19 mouse cellular contexts compared by ENCODE assay signal in genomic region chr12:96670448-96670847, GRCm38 (mm10).
DNase-seq lines count a peak whose midpoint lies in the region; ATAC-seq and TF ChIP-seq lines count a peak whose summit lies in the region.
"Had no signal": no experiment of that assay in that cellular context is flagged by ENCODE, and none has a peak within 500 bp of the region (broad histone marks: within the 10 kb centered on the region; RNA-seq: fewer than 3 reads in every experiment).

No protein-coding gene starts in this region.

- H3K9me3 ChIP-seq in limb, embryonic 13.5 days = no peaks in the 10 kb centered on the region
- no peaks in the 10 kb centered on the region for H3K9me3 ChIP-seq in limb, embryonic 10.5 days (replicated peaks)
- H3K9me3 ChIP-seq in limb, embryonic 14.5 days (ENCODE audit: control insufficient read depth, low read length) = no peaks in the 10 kb centered on the region
- H3K9me3 ChIP-seq: G1E had no signal

- no peak for DNase-seq in limb, embryonic 10.5 days (ENCODE audit: low spot score)
- peak; percentile 16 for DNase-seq in limb, embryonic 14.5 days (ENCODE audit: low spot score)
- DNase-seq: adrenal gland, adult 2 months; adrenal gland, adult 8-10 months; adrenal gland, postnatal 10 days; adrenal gland, postnatal 14 days; adrenal gland, postnatal 25 days; adrenal gland, postnatal 36 days; B cell, adult 2 months; cerebellum, adult 11 months; cerebellum, adult 11-12 months; cerebellum, adult 18-20 months; cerebellum, adult 2 months had no signal

- H3K9ac ChIP-seq in limb, embryonic 13.5 days = no peak overlapping the region
- no peak overlapping the region for H3K9ac ChIP-seq in limb, embryonic 14.5 days (ENCODE audit: low read depth, low read length, severe bottlenecking)

- peak; percentile 81; the same call in 1 of the 2 replicates for ATAC-seq in limb, embryonic 13.5 days (ENCODE audit: low FRiP score, low read depth)
- peak; percentile 81; the same call in 1 of the 2 replicates for ATAC-seq in limb, embryonic 14.5 days (ENCODE audit: low FRiP score, low read depth)
- no peak for ATAC-seq in CD4-positive, CD25-positive, alpha-beta regulatory T cell, adult 4 months
- ATAC-seq: activated CD4-positive, CD25-positive, alpha-beta regulatory T cell, adult 4 months; Patski had no signal

- no peak overlapping the region for H3K4me3 ChIP-seq in limb, embryonic 13.5 days
- no peak overlapping the region for H3K4me3 ChIP-seq in limb, embryonic 10.5 days
- no peak overlapping the region for H3K4me3 ChIP-seq in limb, embryonic 14.5 days (replicated peaks; ENCODE audit: low read length)

- TF ChIP-seq POLR2A in limb, embryonic 14.5 days (IDR thresholded peaks at IDR 0.05; ENCODE audit: borderline replicate concordance, extremely low read depth, insufficient read depth, insufficient read length) = no peak

- H3K36me3 ChIP-seq in limb, embryonic 13.5 days = no peaks in the 10 kb centered on the region
- H3K36me3 ChIP-seq in limb, embryonic 10.5 days = no peaks in the 10 kb centered on the region
- no peaks in the 10 kb centered on the region for H3K36me3 ChIP-seq in limb, embryonic 14.5 days (ENCODE audit: control insufficient read depth, insufficient read depth, low read length)
- H3K36me3 ChIP-seq: G1E had no signal

- H3K4me2 ChIP-seq in limb, embryonic 13.5 days (replicated peaks) = no peak overlapping the region
- no peak overlapping the region for H3K4me2 ChIP-seq in limb, embryonic 14.5 days (replicated peaks; ENCODE audit: low read depth, low read length, severe bottlenecking)

- no peaks in the 10 kb centered on the region for H3K4me1 ChIP-seq in limb, embryonic 13.5 days
- no peaks in the 10 kb centered on the region for H3K4me1 ChIP-seq in limb, embryonic 10.5 days
- H3K4me1 ChIP-seq in limb, embryonic 14.5 days (ENCODE audit: control insufficient read depth, insufficient read depth, low read length) = no peaks in the 10 kb centered on the region

- H3K27me3 ChIP-seq in limb, embryonic 13.5 days = no peaks in the 10 kb centered on the region
- no peaks in the 10 kb centered on the region for H3K27me3 ChIP-seq in limb, embryonic 10.5 days (ENCODE audit: low read depth, poor library complexity, severe bottlenecking)
- no peaks in the 10 kb centered on the region for H3K27me3 ChIP-seq in limb, embryonic 14.5 days (ENCODE audit: control insufficient read depth, insufficient read depth, low read length)
- H3K27me3 ChIP-seq: CH12.LX, Patski had no signal

- no peak overlapping the region for H3K27ac ChIP-seq in limb, embryonic 13.5 days
- H3K27ac ChIP-seq in limb, embryonic 10.5 days = no peak overlapping the region
- no peak overlapping the region for H3K27ac ChIP-seq in limb, embryonic 14.5 days (replicated peaks; ENCODE audit: low read depth, low read length)

- WGBS in limb, embryonic 13.5 days = 45% methylated on average over 6 of the region's 6 CpGs
- 85% methylated on average over 6 of the region's 6 CpGs for WGBS in limb, embryonic 10.5 days
- 44% methylated on average over 6 of the region's 6 CpGs for WGBS in limb, embryonic 14.5 days
